Mouse (Mus musculus) erythroid progenitor cell, adult 5-6 weeks (primary cell): ENCODE data around the gene Ppia. TPM values are rescaled to one million over a fixed set of nuclear protein-coding genes. Genes with fewer than 3 reads are reported as not detected.
"Not testable (repeated sequence)": the region's sequence is repeated elsewhere in the genome, so short reads cannot be mapped to it uniquely, and the experiment has no call there.

Experiments used
- ATAC-seq: replicated peaks from 2 replicates; pipeline ENCODE4 v1.8.0; 2016; ENCODE audit warnings: moderate number of reproducible peaks, mild to moderate bottlenecking, moderate TSS enrichment, inconsistent platforms; ENCODE audit not compliant: poor library complexity, low FRiP score, severe bottlenecking
- total RNA-seq, 2 experiments: library from RNA; stranded (forward) in 1 of 2; stranded (reverse) in 1 of 2; fragments of 150-400 nt in 1 of 2; fragments of 186-747, 209-891 nt in 1 of 2; gene quantifications; 2 replicates each; pipeline versions ENCODE4 v1.2.3 to v1.2.4; 2015 to 2017; ENCODE audit warnings: low replicate concordance in 2 of 2

Gene Ppia
- total RNA-seq, 2 experiments from 2014 or later, result 288 to 1,152 TPM

GRCm38 (mm10) chr11:6402515-6403510 is 12.4 kb upstream of the Ppia start:
- ATAC-seq, result peak; percentile 64; the same call in 1 of the 2 replicates

DNA sequence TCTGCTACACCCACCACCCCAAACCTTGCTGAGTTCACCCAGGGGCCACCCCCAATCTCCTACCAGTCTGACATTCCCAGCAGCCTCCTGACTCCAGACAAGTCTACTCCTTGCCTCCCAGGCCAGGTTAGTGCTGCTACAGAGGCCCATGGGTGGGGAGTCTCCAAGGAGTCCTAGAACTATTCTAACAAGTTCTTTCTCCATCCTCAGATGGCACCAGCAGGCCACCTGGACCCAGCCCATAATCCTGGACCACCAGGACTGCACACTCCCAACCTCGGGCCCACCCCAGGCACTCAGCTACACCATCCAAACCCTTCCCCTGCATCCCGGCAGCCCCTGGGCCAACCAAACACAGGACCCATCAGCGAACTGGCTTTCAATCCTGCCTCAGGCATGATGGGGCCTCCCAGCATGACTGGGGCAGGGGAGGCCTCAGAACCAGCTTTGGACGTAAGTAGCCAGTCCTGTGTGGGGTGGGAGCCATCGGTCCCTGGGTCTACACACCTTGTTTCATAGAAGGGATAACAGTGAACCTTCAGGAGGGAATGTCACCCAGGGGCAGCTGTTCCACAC is 11.3 kb upstream of the Ppia start:
- ATAC-seq, result no peak

DNA sequence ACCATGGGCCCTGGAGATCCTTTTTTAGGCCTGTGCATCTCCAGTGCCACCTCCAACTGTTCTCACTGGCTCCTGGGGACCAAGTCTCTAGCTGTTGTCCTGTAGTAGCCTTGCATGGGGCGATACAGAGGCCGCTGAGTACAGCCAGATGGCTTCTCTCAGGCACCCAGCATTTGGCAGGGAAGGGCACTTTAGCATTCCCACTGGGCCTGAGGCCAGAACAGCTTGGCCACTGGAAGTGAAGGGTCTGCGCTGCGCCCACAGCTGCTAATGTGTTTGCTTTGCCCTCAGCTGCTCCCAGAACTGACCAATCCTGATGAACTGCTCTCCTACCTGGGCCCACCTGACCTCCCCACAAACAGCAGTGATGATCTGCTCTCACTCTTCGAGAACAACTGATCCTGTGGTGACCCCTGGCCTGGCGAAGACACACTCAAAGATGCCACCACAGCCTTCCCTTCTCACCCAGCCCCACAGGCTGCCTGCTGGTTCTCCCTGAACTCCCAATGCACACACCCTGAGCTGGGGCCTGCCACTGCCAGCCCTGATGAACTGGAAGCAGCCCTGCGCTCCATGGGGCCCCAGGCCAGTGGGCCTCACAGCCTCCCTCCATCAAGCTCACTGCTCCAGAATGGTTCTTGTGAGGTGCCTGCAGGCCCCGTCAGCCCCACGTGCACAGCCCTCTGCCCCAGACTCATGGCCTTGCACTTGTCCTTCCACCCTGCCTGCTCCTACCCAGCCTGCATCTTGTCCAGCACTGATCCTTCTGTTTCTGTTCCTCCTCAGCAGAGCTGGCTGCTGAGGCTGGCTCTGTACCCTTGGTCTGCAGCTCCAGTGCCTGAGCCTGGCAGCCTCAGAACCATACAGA is 10.3 kb upstream of the Ppia start:
- no peak for ATAC-seq

DNA sequence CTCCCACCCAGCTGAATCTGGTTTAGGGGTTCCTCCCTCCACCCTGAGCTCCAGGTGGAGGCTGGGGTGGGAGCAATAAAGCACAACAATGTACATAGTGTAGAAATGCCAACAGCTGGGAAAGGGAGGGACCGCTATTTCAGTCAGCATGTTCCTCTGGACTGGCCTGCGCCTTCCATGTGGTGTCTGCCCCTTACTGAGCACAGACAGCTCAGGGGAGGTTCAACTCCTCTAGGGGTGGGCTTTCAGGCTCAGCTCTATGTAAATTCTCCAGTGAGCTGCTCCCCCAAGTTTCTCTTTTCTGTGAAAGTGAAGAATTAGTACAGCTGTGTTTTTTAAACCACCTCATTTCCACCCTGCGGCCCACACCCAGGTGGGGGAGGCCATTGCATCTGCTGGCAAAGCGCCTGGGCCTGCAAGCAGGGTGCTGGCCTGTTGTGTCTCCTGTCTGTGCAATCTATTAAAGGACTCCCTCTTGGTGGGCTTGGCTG is 9.6 kb upstream of the Ppia start:
- no peak for ATAC-seq

DNA sequence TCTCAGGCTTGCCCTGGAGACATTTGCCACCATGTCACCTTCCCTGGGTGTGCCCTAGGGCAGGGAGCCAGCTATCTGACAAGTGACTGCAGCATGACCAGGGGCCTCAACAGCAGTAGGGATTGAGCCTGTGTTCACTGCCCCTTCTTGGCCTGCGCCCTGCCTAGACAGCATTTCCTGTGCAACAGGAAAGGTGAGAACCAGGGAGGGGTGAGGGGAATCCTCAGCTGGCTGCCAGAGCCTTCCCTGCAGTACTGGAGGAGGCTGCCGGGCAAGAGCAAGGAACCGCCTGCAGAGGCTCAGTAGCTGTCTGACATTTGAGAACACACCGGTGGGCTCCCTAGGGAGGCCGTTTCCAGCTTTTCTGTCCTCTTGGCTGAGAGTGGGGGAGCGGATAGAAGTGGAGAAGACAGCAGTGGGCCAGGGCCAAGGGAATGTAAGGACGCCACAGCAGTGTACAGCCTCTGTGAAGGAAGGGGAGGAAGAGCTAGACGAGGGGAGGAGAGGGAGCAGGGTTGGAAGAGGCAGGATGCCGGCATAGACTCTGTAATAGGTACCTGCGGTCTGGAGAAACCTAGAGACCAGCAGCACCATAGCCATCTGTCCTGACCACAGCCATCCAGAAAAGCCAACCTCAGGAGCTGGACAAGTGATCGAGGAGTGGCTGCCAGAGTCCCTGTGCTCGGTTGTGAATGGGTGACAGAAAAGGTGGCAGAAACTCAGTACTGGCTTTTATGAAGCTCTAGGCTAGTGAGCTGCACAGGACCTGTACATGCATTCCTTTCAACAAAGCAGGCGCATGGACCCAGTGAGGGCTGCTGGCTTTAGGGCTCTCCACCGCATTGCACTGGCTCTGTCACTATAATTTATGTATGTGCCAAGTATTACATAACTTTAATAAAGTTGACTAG is 8.7 kb upstream of the Ppia start:
- no peak; the same call in 1 of the 2 replicates for ATAC-seq

- no peak for ATAC-seq
Measured at GRCm38 (mm10) chr11:6407162-6407621, 8.1 kb upstream of the Ppia start.

DNA sequence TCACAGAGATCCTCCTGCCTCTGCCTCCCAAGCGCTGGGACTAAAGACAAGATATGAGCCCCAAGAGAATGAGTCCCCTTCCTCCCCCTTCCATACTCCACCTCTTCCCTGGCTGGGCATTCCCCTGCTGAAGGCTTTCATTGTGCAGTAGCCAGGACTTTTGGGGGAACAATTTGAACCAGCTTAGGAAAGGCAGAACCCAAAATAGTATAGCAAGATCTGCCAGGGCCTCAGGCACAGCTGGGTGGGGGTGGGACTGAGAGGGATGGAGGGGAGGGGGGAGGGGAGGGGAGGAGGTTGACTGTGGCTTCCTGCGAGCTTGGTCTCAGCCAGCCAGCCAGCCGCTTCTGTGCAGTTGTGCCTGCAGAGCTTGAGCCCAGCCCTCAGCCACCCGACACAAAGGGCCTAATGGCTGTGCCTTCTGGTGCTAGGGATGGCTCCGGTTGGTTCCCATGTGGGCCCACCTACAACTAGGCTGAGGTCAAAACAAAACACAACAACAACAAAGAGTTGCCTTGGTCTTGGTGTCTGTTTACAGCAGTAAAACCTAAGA is 5.1 kb upstream of the Ppia start:
- no peak for ATAC-seq

DNA sequence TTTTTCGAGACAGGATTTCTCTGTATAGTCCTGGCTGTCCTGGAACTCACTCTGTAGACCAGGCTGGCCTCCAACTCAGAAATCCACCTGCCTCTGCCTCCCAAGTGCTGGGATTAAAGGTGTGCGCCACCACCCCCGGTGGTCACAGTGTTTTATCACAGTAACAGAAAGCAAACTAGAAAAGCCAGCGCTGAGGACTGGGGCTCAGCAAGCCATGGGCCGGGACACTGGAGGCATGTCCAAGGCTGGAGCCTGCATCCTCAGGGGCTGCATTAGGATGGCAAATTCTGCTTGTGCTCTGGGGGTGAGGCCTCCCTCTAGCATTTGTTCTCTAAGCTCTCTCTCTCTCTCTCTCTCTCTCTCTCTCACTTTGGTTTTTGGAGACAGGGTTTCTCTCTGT is 4.5 kb upstream of the Ppia start:
- ATAC-seq, result not testable (repeated sequence)

GRCm38 (mm10) chr11:6411684-6412083 is 3.6 kb upstream of the Ppia start:
- ATAC-seq, result no peak

DNA sequence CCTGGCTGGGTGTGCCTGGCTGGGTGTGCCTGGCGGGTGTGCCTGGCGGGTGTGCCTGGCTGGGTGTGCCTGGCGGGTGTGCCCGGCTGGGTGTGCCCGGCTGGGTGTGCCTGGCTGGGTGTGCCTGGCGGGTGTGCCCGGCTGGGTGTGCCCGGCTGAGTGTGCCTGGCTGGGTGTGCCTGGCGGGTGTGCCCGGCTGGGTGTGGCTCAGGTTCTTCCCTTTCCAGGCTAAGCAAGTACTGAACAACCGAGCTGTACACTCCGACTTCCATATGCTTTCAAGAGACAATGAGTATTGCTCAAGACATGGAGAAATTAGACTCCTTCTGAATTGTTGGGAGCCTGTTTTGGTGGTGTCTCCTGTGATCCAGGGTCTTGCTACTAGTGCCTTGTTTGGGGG is 2.0 kb upstream of the Ppia start:
- ATAC-seq, result no peak

DNA sequence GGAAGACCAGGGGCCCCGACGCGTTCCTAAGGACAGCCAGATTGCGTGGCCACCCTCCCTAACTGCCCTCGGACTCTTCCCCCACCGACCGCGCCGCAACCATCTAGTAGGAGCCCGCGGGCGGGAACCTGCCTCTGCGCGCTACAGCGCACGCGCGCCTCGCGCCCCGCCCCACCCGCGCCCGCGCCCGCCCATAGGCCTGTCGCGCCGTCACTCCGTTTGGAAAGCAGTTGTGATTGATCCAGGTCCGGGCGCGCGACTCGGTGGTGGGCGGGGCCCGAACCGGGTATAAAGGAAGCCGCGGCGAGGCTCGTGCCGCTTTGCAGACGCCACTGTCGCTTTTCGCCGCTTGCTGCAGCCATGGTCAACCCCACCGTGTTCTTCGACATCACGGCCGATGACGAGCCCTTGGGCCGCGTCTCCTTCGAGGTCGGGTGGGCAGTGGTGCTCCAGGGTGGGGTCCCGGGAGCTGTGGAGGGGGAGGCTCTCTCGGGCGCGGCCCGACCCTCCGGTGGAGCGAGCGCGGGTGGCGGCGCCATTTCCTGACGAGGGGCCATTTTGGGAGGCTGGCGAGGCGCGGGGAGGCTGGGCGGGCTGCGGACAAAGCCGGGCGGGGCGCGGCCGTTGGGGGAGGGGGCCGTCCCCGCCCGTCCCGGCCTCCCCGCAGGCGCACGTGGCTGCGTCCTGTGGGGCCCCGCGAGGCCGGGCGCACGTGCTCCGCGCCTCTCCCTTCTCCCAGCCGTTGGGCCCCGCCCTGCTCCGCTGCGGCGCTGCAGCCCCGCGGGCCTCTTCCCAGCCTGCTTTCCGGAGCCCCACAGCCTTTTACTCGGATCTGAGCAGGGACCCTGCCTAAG is 535 bp downstream of the Ppia start:
- peak; percentile 83 for ATAC-seq

- peak; percentile 83 for ATAC-seq
Measured at GRCm38 (mm10) chr11:6416405-6417034, 1.3 kb downstream of the Ppia start.

GRCm38 (mm10) chr11:6417069-6417468 is 1.8 kb downstream of the Ppia start:
- no peak for ATAC-seq

- no peak for ATAC-seq
Measured at GRCm38 (mm10) chr11:6417490-6417889, 2.2 kb downstream of the Ppia start.

- no peak for ATAC-seq
Measured at GRCm38 (mm10) chr11:6418751-6419150, 3.5 kb downstream of the Ppia start.

DNA sequence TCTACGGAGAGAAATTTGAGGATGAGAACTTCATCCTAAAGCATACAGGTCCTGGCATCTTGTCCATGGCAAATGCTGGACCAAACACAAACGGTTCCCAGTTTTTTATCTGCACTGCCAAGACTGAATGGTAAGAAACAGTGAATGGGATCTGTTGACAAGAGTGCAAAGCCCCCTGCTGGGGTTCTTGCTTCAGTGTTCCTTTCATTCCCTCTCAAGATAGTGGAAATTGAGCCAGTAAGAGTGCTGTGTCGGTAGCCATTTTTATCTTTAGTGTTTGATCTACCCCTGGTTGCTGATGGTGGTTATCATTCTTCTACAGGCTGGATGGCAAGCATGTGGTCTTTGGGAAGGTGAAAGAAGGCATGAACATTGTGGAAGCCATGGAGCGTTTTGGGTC is 3.9 kb downstream of the Ppia start:
- ATAC-seq, result not testable (repeated sequence)

GRCm38 (mm10) chr11:6420283-6420703 is 5.0 kb downstream of the Ppia start:
- no peak for ATAC-seq
